Mouse (Mus musculus) C2C12 (cell line): ENCODE measurements around the gene Slc19a2.

Experiments used
- CEBPB ChIP-seq: IDR thresholded peaks from one replicate; pipeline ENCODE4 v1.6.1; 2011; ENCODE audit warnings: low read depth, mild to moderate bottlenecking, control low read depth, moderate library complexity
- CTCF ChIP-seq: IDR thresholded peaks from one replicate; pipeline ENCODE4 v1.5.1; 2011; ENCODE audit not compliant: control insufficient read depth, insufficient read depth, insufficient read length
- USF1 ChIP-seq: IDR thresholded peaks from one replicate; pipeline ENCODE4 v1.6.1; 2011; ENCODE audit warnings: low read depth, mild to moderate bottlenecking, control low read depth, moderate library complexity

- TF ChIP-seq CTCF (no peak), CEBPB (no peak), USF1 (no peak)
These were observed 55.0 kb downstream of the Slc19a2 start, which contains the start of gene Nme7 for GRCm38 (mm10) chr1:164303821-164304220.
